Mouse (Mus musculus) bone marrow, adult 2 months (tissue): ENCODE results near the gene Slc11a2.

Experiments used
- CTCF ChIP-seq: fragments of 200-500 bp; IDR thresholded peaks from 2 replicates; pipeline ENCODE4 v1.5.1; 2011; ENCODE audit warnings: low read length, control low read depth; ENCODE audit not compliant: control insufficient read depth, insufficient read depth
- POLR2A ChIP-seq: fragments of 200-500 bp; IDR thresholded peaks from 2 replicates; pipeline ENCODE4 v1.6.1; 2011; ENCODE audit warnings: low read depth, mild to moderate bottlenecking, control low read depth, low read length, borderline replicate concordance; ENCODE audit not compliant: control insufficient read depth

- TF ChIP-seq CTCF (no peak), POLR2A (no peak)
These were observed 33.3 kb downstream of the Slc11a2 start for GRCm38 (mm10) chr15:100391599-100391998.
